Mouse (Mus musculus): ENCODE measurements around the gene Ncln. TPM values are rescaled to one million over a fixed set of nuclear protein-coding genes. Genes with fewer than 3 reads are reported as not detected.

Gene Ncln
- total RNA-seq, 2 experiments from 2014 or later = 42.1 to 44.9 TPM

DNA sequence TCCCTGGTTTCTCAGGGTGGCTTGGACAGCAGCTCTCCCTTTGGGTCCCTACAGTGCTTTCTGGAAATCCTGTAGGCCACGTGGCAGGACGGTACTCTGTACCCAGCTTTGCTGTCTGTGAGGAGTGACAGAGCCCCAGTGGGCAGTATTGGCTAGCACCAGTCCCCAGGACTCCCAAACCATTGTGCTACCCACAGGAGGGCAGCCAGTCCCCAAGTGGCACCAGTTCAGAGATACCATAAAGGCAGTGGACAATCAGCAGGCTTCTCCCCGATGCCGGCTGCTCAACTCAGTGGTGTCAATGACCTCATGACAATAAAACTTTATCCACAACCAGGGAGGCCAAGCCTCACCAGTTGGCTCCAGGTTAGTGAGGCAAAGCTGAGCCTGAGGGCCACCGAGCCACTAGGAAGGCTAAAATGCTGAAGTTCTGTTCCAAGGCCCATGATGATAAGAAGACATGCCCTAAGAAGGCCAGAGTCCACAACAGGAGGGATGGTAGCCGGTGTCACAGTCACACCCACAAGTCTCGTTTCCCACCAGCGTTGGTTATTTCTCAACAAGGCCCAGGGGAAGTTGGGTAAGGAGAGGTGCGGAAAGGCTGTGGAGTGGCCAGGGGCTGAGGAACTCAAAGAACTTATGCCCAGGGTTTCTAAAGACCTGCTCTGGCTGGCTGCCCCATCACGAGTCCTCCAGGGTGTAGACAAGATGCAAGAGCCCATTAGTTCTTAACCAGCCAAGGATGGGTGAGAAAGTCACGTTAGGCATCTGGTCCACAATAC is 1.7 kb downstream of the Ncln start:
- DNase-seq = no peak
- intact Hi-C loops (cut with DNase I) = loop anchor here (5.0 kb wide), 1 partner anchor 108 kb away; the partner anchor contains the start of gene Tle6

DNA sequence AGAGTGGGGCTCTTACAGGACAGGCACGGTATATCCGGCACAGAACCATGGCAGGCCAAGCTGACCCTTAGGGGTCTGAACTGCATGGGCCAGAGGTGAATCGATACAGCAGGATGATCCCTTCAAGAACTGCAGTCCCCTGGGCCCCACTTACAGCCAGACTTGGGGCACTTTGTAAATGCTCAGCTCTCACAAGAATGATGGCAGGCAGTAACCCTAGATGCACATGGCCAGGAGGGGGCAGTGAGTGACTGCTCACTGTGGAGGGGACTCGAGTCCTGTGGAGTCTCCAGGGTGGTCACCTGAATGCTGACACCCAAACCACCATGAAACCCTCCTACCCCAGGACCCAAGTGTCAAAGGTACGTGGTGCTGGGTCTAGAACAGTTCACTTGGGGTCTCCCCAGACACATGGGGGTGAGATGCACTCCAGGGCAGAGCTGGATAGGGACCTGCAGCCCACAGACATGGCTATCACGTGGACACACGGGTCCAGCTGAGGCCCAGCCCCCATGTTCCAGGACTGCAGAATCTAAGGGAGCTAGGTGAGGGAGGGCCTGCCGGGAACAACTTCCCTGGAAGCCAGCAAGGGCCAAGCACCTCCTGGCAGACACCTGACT is 2.5 kb downstream of the Ncln start:
- intact Hi-C loops (cut with DNase I) = no loop called here
- no peak for DNase-seq

DNA sequence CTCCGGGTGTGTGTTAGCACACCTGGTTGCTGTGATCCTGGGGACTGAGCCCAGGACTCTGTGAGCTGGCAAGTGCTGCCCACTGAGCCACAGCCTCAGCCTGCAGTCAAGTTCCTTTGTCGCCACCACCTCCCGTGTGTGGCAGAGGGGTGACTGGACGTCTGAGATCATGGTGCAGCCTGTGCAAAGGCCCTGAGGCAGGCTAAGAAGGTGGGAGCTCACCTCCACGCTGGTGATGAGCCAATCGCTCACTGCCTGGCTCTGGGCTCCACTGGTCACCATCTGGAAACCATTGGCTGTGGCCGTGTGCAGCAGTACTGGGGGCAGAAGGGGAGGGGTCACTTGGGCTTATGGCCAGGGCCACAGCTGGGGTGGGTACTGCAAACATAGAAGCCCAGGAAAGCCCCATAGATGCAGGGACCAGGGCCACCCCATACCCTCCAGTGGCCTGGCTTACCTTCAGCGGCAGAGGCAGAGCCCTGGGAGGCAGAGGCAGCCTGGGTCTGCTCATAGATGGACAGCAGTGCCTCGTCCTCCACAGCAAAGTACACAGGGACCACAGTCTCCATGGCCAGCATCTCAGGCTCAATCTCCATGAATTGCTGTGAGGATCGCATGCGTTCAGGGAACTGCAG is 3.5 kb downstream of the Ncln start:
- no peak for DNase-seq
- intact Hi-C loops (cut with DNase I) = no loop called here

DNA sequence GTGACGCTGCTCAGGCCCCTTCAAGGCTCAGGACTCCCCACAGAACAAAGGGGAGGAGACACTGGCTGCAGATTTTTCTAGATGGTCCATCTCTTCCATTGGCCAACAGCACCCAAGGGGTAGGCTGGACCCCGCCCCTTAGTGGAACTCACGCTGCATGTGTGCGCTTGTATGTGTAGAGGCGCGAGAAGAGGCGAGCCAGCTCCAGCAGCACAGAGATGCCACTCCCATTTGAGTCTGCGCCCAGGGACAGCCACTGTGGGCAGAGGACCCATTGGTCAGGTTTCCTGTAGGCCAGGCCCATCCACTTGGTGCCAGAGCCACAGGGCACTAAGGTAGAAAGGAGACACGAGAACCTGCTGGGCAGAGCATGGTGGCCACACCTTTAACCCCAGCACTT is 5.2 kb downstream of the Ncln start:
- intact Hi-C loops (cut with DNase I) = no loop called here
- DNase-seq = no peak

DNA sequence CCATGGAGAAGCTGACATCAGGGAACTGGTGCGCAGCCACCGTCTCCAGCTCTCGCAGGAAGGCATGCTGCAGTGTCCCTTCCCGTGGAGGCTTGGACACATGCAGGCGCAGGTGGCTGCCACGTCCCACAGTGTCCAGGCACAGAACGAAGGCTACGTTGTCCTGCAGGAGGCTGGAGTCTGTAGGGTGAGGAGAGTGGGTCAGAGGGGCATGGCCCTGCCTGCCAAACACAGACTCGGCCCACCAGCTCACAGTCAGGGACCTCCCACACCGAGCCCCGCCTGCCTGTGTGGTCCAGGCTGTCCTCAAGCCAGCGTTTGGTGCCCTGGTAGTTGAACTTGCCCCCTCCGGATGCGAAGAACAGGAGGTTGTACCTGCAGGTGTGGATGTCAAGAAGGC is 6.3 kb downstream of the Ncln start:
- no peak for DNase-seq
- intact Hi-C loops (cut with DNase I) = no loop called here

DNA sequence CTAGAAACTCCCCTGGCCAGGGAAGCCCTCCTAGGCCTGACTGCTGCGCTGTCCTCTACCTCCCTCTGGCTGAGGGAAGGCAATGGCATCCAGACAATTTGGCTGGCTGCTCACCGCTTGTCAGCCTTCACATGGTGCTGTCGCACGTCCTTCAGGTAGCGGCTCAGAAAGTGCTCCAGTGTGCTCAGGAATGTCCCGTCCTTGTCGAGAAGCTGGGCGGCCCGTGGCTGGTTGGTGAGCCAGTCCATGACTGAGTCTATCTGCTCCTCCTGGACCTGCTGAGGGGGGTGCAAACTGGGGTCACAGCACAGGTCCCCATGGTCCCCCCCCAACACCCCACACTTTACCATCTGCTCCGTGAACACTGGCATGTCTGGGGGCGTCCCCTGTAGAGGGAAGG is 8.1 kb downstream of the Ncln start:
- intact Hi-C loops (cut with DNase I) = no loop called here
- no peak for DNase-seq

DNA sequence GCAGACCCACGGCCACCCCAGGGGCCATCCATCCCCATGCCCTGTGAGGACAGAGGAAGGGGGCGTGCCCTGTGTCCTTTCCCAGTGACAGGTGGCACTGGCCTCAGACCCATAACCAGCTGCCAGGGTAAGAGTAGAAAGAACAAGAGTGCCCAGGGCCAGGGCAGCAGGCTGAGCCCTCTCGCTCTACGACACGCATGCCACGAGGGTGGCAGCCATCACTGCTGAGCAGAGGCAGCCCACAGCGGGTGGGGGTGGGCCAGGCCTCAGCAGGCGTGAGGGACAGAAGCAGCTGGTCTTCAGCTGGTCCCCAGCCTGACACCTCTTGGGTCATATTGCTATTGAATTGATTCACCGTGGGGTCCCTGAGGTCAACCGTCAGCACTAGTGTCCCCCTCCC is 9.7 kb downstream of the Ncln start:
- intact Hi-C loops (cut with DNase I) = no loop called here
- DNase-seq = no peak

DNA sequence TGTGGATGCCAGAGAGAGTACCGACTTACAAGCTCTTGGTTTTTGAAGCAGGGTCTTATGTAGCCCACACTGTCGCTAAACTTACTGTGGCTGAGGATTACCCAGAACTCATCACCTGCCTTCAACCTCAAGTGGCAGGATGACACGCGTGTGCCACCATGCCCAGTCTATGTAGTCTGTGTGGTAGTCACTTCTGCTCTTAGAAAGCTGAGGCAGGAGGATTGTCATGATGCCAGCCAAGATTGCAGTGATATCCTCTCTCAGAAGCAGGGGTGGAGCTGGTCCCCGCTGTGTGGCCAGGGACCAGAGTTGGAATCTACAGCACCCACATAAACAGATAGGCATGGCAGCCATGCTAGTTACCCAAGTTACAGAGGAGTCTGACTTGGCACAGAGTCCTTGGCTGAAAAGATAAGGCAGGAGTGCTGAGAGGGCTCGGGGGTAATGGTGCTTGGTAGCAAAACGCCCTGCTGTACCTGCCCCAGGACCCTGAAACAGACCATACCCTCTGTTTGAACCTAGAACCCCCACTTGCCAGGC is 10.6 kb downstream of the Ncln start:
- DNase-seq = no peak
- intact Hi-C loops (cut with DNase I) = no loop called here

DNA sequence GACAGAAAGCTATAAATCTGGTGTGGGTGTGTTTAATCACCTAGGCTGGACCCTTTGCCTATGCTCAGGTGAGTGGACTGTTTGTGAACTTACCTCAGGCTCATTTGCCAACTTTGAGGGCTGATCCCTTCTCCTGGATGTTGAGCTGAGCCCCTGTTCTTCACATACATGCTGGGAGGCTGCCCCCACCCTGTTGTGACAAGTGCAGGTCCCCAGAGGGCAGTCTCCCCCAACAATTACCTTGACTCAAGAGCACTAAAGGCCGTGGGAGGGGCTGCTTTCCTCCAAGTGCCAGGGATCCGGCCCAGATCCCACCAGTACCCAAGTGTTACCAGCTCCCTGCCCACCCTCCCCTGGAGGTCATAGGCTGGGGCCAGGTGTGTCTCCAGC is 11.1 kb downstream of the Ncln start:
- DNase-seq = no peak
- intact Hi-C loops (cut with DNase I) = no loop called here

DNA sequence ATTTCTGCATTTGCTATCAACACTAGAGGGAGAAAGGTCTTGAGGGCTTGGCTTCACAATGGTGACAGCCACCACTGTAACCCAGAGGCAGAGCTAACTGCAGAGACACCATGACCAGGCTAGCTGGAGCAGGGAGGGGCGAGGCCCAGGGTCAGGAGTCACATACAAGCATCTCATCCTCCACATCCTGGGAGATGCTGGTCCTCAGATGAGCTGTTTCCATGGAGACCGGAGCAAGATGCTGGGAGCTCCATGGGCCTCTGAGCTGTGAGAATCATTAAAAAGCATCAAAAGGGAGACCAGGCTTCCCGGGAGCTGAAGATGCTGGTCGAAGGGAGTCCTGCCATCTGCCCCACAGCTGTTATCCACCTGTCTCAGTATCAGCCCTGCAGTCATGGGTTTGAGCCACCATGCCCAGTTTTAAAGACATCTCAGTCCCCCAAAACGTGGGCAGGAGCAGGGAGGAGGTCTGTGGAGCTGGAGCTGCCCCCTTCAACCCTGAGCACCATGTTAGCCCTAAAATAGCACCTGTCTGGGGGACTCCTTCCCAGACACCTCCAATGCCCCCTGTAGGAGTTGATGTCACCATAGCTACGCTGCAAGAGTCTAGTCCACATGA is 11.6 kb downstream of the Ncln start:
- intact Hi-C loops (cut with DNase I) = no loop called here
- no peak for DNase-seq

DNA sequence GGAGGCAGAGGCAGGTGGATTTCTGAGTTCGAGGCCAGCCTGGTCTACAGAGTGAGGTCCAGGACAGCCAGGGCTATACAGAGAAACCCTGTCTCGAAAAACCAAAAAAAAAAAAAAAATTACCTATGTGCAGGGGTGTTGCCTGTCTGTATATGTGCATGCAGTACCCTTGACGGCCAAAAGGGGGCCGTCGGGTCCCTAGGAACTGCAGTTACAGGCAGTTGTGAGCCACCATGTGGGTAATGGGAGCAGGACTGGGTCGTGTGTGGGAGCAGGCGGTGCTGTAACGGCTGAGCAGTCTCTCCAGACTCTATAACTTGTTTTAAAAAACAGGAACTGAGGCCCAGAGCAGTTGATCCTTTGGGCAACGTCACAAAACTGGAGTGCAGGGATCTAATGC is 12.2 kb downstream of the Ncln start:
- intact Hi-C loops (cut with DNase I) = no loop called here
- no peak for DNase-seq

DNA sequence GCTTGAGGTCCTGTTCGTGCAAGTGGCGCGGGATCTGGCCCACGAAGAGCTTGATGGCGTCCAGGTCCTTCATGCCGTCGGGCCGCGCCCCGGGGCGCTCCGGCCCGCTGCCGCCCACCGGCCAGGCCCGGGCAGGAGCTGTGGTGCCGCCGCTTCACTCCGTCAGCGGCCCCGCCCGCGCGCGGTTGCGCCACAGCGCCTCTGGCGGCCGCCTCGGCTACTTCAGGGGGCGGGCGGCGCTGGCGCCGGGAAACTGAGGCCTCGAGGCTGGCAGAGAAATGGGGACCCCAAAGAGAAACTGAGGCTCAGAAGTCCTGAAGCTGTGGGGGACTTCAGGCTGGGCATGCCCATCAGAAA is 13.7 kb downstream of the Ncln start, which contains the start of gene Celf5:
TSS of gene Celf5 (minus strand) at position 177 of the 357 bp plus-strand sequence.
- intact Hi-C loops (cut with DNase I) = no loop called here
- no peak for DNase-seq

DNA sequence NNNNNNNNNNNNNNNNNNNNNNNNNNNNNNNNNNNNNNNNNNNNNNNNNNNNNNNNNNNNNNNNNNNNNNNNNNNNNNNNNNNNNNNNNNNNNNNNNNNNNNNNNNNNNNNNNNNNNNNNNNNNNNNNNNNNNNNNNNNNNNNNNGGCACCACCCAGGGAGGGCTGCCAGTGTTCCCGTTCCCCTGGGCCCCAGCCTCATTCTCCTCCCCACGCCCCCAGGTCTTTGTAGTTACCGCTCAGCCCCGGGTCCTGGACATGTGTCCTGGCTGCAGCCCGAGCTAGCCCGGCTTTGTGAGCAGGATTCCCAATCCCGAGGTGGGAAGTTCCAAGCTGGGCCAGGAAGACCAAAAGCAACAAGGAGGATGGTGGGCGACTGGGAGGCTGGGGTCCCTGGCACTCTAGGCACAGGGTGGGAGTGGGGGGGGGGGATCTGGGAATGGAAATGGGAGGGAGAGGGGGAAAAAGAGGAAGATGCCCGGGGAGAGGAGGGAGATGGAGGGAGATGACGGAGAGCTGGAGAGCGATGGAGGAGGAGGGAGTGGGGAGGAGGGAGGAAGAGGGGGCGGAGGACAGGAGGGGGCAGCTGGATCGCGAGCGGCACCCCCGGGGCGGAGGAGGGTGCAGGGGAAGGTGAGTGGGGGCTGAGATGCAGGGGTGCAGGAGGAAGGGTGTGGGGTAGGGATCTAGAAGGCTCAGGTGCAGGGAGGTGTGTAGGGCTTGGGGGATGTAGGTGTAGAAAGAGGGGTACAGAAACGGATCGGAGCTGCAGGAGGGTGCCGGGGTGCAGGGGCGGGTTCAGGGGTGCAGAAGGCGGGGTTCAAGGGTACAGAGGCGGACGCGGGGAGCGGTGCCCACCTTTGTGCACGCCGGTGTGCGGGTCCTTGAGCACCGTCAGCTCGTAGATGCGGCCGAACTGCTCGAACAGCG is 14.3 kb downstream of the Ncln start:
- DNase-seq = no peak
- intact Hi-C loops (cut with DNase I) = no loop called here

DNA sequence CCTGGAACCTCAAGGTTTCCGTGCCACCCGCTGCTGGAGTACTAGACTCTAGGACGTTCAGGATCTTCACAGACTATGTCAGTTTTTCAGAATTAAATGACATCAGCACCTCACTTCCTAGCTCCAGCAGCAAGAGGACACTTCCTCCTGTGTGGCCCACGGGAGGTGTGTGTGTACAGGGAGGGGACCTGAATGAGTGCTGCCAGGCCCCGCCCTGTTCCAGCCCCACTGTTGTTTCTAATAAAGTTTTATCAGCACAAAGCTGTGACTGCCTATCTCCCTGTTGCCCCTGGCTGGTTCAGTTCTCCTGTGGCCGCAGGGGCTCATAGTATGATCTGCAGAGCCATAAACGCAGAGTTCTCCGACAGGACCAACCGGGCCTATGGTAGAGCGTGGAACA is 21.7 kb downstream of the Ncln start:
- DNase-seq = no peak
- intact Hi-C loops (cut with DNase I) = no loop called here

DNA sequence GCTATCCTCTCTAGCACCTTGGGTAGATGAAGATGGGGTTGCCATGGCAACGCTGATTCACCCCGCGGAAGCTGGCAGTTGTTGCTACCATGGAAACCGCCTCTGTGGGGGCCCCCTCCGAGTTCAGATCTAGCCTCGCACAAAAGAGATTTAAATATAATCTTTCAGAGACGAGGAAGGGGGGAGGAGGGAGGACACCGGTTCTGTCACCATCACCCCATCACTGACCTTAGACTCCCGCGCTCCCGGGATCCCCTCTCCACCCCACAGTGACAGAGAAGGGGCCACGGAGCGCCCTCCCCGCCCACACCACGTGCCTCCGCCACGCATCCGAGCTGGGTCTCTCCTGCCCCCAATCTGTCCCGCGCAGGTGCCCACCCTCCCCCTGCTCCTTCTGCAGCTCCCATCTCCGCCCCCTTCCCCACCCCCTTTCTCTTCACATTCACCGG is 23.2 kb downstream of the Ncln start:
- intact Hi-C loops (cut with DNase I) = no loop called here
- DNase-seq = no peak

DNA sequence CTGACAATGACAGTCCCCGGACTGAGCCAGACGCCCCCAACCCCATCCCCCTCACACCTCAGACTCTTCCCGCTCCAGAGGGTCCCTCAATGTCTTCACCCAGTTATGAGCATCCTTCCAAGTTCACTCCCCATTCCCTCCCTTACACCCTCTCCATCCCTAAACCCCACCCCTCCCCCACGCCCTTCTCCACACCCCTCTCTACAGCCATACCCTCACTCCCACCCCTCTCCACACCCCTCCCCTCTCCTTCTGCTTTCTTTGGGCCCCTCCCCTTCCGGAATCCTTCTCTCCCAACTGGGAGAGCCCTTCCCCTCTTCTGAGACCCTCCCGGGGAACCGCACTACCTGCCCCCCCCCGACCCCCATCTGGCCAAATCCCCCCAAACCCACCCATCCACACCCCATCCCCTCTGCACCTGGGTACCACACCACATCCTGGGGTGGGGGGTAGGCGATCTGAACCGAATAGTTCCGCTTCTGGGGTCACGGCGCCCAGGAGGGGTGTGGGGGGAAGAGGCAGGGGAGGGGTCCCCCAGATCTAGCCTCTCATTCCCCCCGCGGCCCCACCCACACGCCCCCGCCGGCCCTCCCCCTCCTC is 23.7 kb downstream of the Ncln start:
- no peak for DNase-seq
- intact Hi-C loops (cut with DNase I) = no loop called here

DNA sequence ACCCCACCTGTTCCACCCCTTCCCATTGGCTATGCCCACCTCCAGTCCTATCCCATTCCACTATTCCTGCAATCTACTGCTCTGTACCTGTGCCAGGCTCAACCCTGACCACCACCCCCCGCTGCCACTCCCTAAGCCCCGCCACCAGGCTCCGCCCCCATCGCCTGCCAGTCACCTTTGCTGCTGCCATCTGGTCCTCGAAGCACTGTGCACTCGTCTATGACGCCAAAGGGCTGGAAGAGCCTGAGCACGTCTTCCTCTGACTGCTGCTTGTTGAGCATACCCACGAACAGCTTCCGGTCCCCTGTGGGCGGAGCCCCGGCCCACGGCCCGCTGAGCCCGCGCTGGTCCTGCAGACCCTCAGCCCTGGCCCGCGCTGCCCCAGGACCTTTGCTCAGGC is 25.7 kb downstream of the Ncln start:
- no peak for DNase-seq
- intact Hi-C loops (cut with DNase I) = no loop called here

DNA sequence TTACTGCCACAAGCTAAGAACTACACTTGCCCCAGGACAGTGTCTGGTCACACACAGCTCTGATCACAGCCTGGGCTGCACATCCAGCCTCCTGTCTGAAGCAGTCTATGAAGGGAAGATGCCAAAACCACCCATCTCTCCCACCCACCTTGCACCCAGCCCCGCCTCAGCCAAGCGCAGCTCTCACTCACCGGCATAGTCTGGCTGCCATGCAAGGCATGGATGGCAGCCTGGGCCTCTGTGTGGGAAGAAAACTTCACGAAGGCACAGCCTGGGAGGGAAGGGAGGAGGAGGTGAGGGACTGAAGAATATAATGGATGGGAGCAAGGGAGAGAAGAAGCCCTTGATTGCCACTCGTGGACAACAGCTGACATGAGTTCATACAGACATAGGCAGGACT is 26.9 kb downstream of the Ncln start:
- intact Hi-C loops (cut with DNase I) = no loop called here
- peak; percentile 2 to 8 for DNase-seq

DNA sequence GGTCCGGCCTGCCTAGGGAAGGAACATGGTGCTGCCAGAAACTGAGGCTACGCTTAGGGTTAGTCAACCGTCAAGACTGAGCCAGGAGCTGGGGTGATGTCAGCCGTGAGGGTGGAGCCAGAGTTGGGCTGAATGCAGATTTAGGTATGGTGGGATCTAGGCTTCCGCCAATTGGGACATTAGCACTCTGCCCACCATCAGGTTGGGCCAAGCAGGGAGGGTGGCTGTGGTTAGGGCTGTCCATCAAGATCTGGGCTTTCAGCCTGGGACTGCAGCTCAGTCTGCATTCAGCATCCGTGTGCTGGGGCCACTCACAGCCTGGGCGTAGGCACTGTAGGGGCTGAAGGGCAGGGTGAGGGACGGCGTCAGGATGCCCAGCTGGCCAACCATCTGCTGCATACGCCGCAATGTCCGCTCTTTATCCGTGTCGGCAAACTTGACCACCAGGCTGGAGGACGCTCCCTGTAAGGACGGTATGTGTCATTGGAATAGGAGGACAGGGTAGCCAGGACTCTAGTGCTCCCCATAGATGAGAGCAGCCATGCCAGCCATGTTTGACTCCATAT is 28.4 kb downstream of the Ncln start:
- peak in 1 of 2 experiments; percentile 7 for DNase-seq

More for the DNA sequence above, 28.4 kb downstream of the Ncln start:
- intact Hi-C loops (cut with DNase I) = no loop called here
